Comparison of ENCODE assay signal across 13 mouse cellular contexts in the genomic region with DNA sequence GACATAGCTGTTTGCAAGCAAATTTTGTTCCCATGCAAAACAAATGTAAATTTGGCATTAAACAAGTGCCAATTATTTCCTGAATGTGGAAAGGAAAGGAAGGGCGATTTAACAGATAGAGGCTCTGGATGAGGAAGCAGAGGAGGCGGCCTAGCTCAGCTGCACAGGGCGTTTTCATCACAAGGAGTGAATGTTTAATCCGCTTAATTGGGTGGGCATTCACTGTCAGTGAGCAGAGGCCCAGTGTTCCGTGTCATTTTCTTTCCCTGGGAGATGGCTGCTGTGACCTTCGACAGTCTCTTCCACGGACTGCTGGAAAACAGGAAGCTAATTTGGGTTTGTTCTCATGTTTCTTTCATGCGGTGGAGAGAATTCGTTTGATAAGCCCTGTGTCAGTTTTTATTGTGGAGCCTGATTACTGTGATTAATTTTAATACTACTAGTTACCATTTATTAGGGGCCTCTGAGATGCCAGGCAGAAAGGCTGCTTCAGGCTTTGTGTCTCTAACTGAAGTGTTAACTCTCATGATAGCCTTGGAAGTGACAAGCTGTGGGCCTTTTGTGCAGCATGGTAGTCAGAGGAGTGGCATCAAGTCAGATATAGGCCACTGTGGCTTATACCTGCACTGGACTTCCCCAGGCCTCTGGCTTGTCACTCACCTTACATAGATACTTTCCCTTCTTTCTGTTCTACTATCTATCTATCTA.
DNase-seq lines count a peak whose midpoint lies in the region; ATAC-seq lines count a peak whose summit lies in the region.
"Had no signal": no experiment of that assay in that cellular context is flagged by ENCODE, and none has a peak within 500 bp of the region (broad histone marks: within the 10 kb centered on the region; RNA-seq: fewer than 3 reads in every experiment).

No protein-coding gene starts in this region.

- ATAC-seq in neural tube, embryonic 14.5 days (ENCODE audit: low read depth) = no peak
- no peak for ATAC-seq in neural tube, embryonic 15.5 days (ENCODE audit: low FRiP score)
- no peak for ATAC-seq in hindbrain, embryonic 13.5 days (ENCODE audit: low FRiP score)
- ATAC-seq: intestine, embryonic 16.5 days had no signal

- WGBS in neural tube, embryonic 14.5 days = 27% methylated on average over 9 of the region's 9 CpGs
- 28% methylated on average over 9 of the region's 9 CpGs for WGBS in neural tube, embryonic 15.5 days
- WGBS in hindbrain, embryonic 13.5 days = 21% methylated on average over 9 of the region's 9 CpGs

- no peak overlapping the region for H3K4me2 ChIP-seq in neural tube, embryonic 14.5 days (ENCODE audit: low read depth, low read length)
- no peak overlapping the region for H3K4me2 ChIP-seq in neural tube, embryonic 15.5 days
- H3K4me2 ChIP-seq in hindbrain, embryonic 13.5 days = no peak overlapping the region
- H3K4me2 ChIP-seq: heart, embryonic 12.5 days; lung, embryonic 14.5 days had no signal

- no peak overlapping the region for H3K9ac ChIP-seq in neural tube, embryonic 14.5 days (replicated peaks; ENCODE audit: low read depth, low read length)
- H3K9ac ChIP-seq in neural tube, embryonic 15.5 days (replicated peaks) = no peak overlapping the region
- no peak overlapping the region for H3K9ac ChIP-seq in hindbrain, embryonic 13.5 days
- H3K9ac ChIP-seq: heart, embryonic 12.5 days; lung, embryonic 14.5 days had no signal

- H3K4me1 ChIP-seq in neural tube, embryonic 14.5 days (ENCODE audit: control insufficient read depth, insufficient read depth, low read length) = no peaks in the 10 kb centered on the region
- H3K4me1 ChIP-seq in neural tube, embryonic 15.5 days = peaks cover 7% of the 10 kb centered on the region
- peaks cover 8% of the 10 kb centered on the region for H3K4me1 ChIP-seq in hindbrain, embryonic 13.5 days (replicated peaks)
- H3K4me1 ChIP-seq: heart, embryonic 12.5 days had no signal

- H3K27ac ChIP-seq in neural tube, embryonic 14.5 days (ENCODE audit: low read depth, low read length) = peak overlapping the region; percentile 30; the same call in 1 of the 2 replicates
- H3K27ac ChIP-seq in neural tube, embryonic 15.5 days (replicated peaks) = no peak overlapping the region
- H3K27ac ChIP-seq in hindbrain, embryonic 13.5 days = peak overlapping the region; percentile 70

- H3K36me3 ChIP-seq in neural tube, embryonic 14.5 days (ENCODE audit: control insufficient read depth, insufficient read depth, low read length) = no peaks in the 10 kb centered on the region
- H3K36me3 ChIP-seq in neural tube, embryonic 15.5 days = no peaks in the 10 kb centered on the region
- H3K36me3 ChIP-seq in hindbrain, embryonic 13.5 days = no peaks in the 10 kb centered on the region
- H3K36me3 ChIP-seq: heart, embryonic 12.5 days had no signal

- H3K27me3 ChIP-seq in neural tube, embryonic 14.5 days (ENCODE audit: control insufficient read depth, insufficient read depth, low read length) = no peaks in the 10 kb centered on the region
- no peaks in the 10 kb centered on the region for H3K27me3 ChIP-seq in neural tube, embryonic 15.5 days (replicated peaks)
- no peaks in the 10 kb centered on the region for H3K27me3 ChIP-seq in hindbrain, embryonic 13.5 days
- H3K27me3 ChIP-seq: heart, embryonic 12.5 days had no signal

- no peaks in the 10 kb centered on the region for H3K9me3 ChIP-seq in neural tube, embryonic 14.5 days (ENCODE audit: control insufficient read depth, low read length)
- no peaks in the 10 kb centered on the region for H3K9me3 ChIP-seq in neural tube, embryonic 15.5 days (replicated peaks)
- H3K9me3 ChIP-seq in hindbrain, embryonic 13.5 days = no peaks in the 10 kb centered on the region
- H3K9me3 ChIP-seq: heart, embryonic 12.5 days had no signal

- no peak overlapping the region for H3K4me3 ChIP-seq in neural tube, embryonic 14.5 days (ENCODE audit: low read depth, low read length)
- H3K4me3 ChIP-seq in neural tube, embryonic 15.5 days (replicated peaks) = no peak overlapping the region
- no peak overlapping the region for H3K4me3 ChIP-seq in hindbrain, embryonic 13.5 days
- H3K4me3 ChIP-seq: heart, embryonic 12.5 days; myocyte had no signal

- peak; percentile 10 to 47 for DNase-seq in kidney, postnatal 25 days
- DNase-seq in retina, postnatal 1 day = peak; percentile 78
- DNase-seq in left cerebral cortex, adult 18-20 months (ENCODE audit: low spot score in 2 of 2) = no peak
- DNase-seq in left cerebral cortex, adult 8-10 months (ENCODE audit: low spot score in 2 of 2) = no peak
- no peak for DNase-seq in adrenal gland, adult 2 months
- DNase-seq: lung, embryonic 14.5 days; right cerebral cortex, postnatal 4 days had no signal

Comparison
In these comparisons a context has a peak if more than half of its experiments do, and no peak if none do; other contexts are left out.
1. DNase-seq: peak in kidney, postnatal 25 days (2 of 2) and retina, postnatal 1 day (single experiment); none in left cerebral cortex, adult 18-20 months (0 of 2), left cerebral cortex, adult 8-10 months (0 of 2) and adrenal gland, adult 2 months (single experiment).